Mouse (Mus musculus): ENCODE results near the gene Ddx6. TPM values are rescaled to one million over a fixed set of nuclear protein-coding genes. Genes with fewer than 3 reads are reported as not detected.

Gene Ddx6
- polyA plus RNA-seq, 1 experiment from 2014 or later = 28.1 TPM

GRCm38 (mm10) chr9:44678288-44678871 lies 73.7 kb downstream of the Ddx6 start:
- no peaks in the 10 kb centered on the region for H3K4me1 ChIP-seq (replicated peaks)
- H3K4me3 ChIP-seq (replicated peaks) = no peak overlapping the region
- WGBS = 88% methylated on average over 2 of the region's 2 CpGs
- H3K27me3 ChIP-seq = no peaks in the 10 kb centered on the region
- H3K9ac ChIP-seq (replicated peaks) = no peak overlapping the region
- H3K36me3 ChIP-seq = no peaks in the 10 kb centered on the region
- no peak for ATAC-seq
- no peak overlapping the region for H3K27ac ChIP-seq
- no peaks in the 10 kb centered on the region for H3K9me3 ChIP-seq
- H3K4me2 ChIP-seq (replicated peaks) = no peak overlapping the region

GRCm38 (mm10) chr9:44679565-44679964 lies 74.9 kb downstream of the Ddx6 start:
- no peak for ATAC-seq
- Histone ChIP-seq H3K27ac (no peak overlapping the region), H3K4me1 (replicated peaks) (no peaks in the 10 kb centered on the region), H3K4me2 (replicated peaks) (no peak overlapping the region), H3K36me3 (no peaks in the 10 kb centered on the region), H3K9ac (replicated peaks) (no peak overlapping the region), H3K9me3 (no peaks in the 10 kb centered on the region), H3K4me3 (replicated peaks) (no peak overlapping the region), H3K27me3 (no peaks in the 10 kb centered on the region)
- WGBS = 63% methylated on average over 5 of the region's 5 CpGs

GRCm38 (mm10) chr9:44683046-44683445 lies 78.4 kb downstream of the Ddx6 start:
- H3K4me2 ChIP-seq (replicated peaks) = no peak overlapping the region
- no peaks in the 10 kb centered on the region for H3K27me3 ChIP-seq
- peaks cover 12% of the 10 kb centered on the region for H3K36me3 ChIP-seq
- no peaks in the 10 kb centered on the region for H3K9me3 ChIP-seq
- H3K4me3 ChIP-seq (replicated peaks) = no peak overlapping the region
- peaks cover 27% of the 10 kb centered on the region for H3K4me1 ChIP-seq (replicated peaks)
- no peak for ATAC-seq
- no peak overlapping the region for H3K27ac ChIP-seq
- H3K9ac ChIP-seq (replicated peaks) = no peak overlapping the region
- 86% methylated on average over 8 of the region's 8 CpGs for WGBS

- WGBS = 36% methylated on average over 14 of the region's 14 CpGs
- Histone ChIP-seq H3K27ac (peak overlapping the region; percentile 85), H3K36me3 (peaks cover 33% of the 10 kb centered on the region), H3K9ac (replicated peaks) (0 out of 2 replicates have a peak overlapping the region, but pooled peaks have one; percentile 32), H3K9me3 (no peaks in the 10 kb centered on the region), H3K4me3 (replicated peaks) (no peak overlapping the region), H3K4me1 (replicated peaks) (peaks cover 28% of the 10 kb centered on the region), H3K4me2 (replicated peaks) (no peak overlapping the region), H3K27me3 (no peaks in the 10 kb centered on the region)
- ATAC-seq = peak; percentile 59
These were observed 80.9 kb downstream of the Ddx6 start for GRCm38 (mm10) chr9:44685346-44686330.

- no peaks in the 10 kb centered on the region for H3K27me3 ChIP-seq
- H3K36me3 ChIP-seq = peaks cover 43% of the 10 kb centered on the region
- peak overlapping the region; percentile 32; the same call in 1 of the 2 replicates for H3K9ac ChIP-seq (replicated peaks)
- peak overlapping the region; percentile 85 for H3K27ac ChIP-seq
- H3K4me3 ChIP-seq (replicated peaks) = no peak overlapping the region
- peak; percentile 82 for ATAC-seq
- WGBS = 16% methylated on average over 5 of the region's 5 CpGs
- peak overlapping the region; percentile 11 for H3K4me2 ChIP-seq (replicated peaks)
- H3K4me1 ChIP-seq (replicated peaks) = peaks cover 33% of the 10 kb centered on the region
- no peaks in the 10 kb centered on the region for H3K9me3 ChIP-seq
These were observed 81.9 kb downstream of the Ddx6 start for GRCm38 (mm10) chr9:44686638-44687037.

- H3K4me2 ChIP-seq (replicated peaks) = no peak overlapping the region
- WGBS = 67% methylated on average over 9 of the region's 9 CpGs
These were observed 83.3 kb downstream of the Ddx6 start for GRCm38 (mm10) chr9:44688013-44688412.

More at GRCm38 (mm10) chr9:44688013-44688412, 83.3 kb downstream of the Ddx6 start:
- Histone ChIP-seq H3K9ac (replicated peaks) (no peak overlapping the region), H3K36me3 (peaks cover 57% of the 10 kb centered on the region), H3K27ac (peak overlapping the region; percentile 85; the same call in 1 of the 2 replicates), H3K4me1 (replicated peaks) (peaks cover 33% of the 10 kb centered on the region), H3K9me3 (no peaks in the 10 kb centered on the region), H3K27me3 (no peaks in the 10 kb centered on the region), H3K4me3 (replicated peaks) (no peak overlapping the region)
- ATAC-seq = no peak

Other genes with a start within 250 kb of the Ddx6 start
- 41.2 and 41.6 TPM in 2 replicates for gene Vps11, start 243.2 kb upstream of the Ddx6 start, polyA plus RNA-seq (2015; fragmentation: Nextera tagmentation; extraction: Ambion mirVana)
- gene Hyou1, start 225.4 kb upstream of the Ddx6 start, polyA plus RNA-seq (2015; fragmentation: Nextera tagmentation; extraction: Ambion mirVana) = 28.1 and 28.4 TPM in 2 replicates
- 34.7 and 35.9 TPM in 2 replicates for gene Slc37a4, start 208.0 kb upstream of the Ddx6 start, polyA plus RNA-seq (2015; fragmentation: Nextera tagmentation; extraction: Ambion mirVana)
- gene Rps25, start 197.8 kb upstream of the Ddx6 start, polyA plus RNA-seq (2015; fragmentation: Nextera tagmentation; extraction: Ambion mirVana) = 1,334 and 1,353 TPM in 2 replicates
- gene Trappc4, start 197.3 kb upstream of the Ddx6 start, polyA plus RNA-seq (2015; fragmentation: Nextera tagmentation; extraction: Ambion mirVana) = 357 and 364 TPM in 2 replicates
- gene Ccdc84, start 186.3 kb upstream of the Ddx6 start, polyA plus RNA-seq (2015; fragmentation: Nextera tagmentation; extraction: Ambion mirVana) = 36.7 and 40.7 TPM in 2 replicates
- gene Foxr1, start 163.8 kb upstream of the Ddx6 start, polyA plus RNA-seq (2015; fragmentation: Nextera tagmentation; extraction: Ambion mirVana) = not detected in 2 replicates
- gene Upk2, start 149.9 kb upstream of the Ddx6 start, polyA plus RNA-seq (2015; fragmentation: Nextera tagmentation; extraction: Ambion mirVana) = not detected in 2 replicates
- gene Bcl9l, start 122.1 kb upstream of the Ddx6 start, polyA plus RNA-seq (2015; fragmentation: Nextera tagmentation; extraction: Ambion mirVana) = 8.0 and 9.2 TPM in 2 replicates
- gene Cxcr5, start 43.0 kb upstream of the Ddx6 start, polyA plus RNA-seq (2015; fragmentation: Nextera tagmentation; extraction: Ambion mirVana) = not detected in 2 replicates
- gene Treh, start 68.3 kb downstream of the Ddx6 start, polyA plus RNA-seq (2015; fragmentation: Nextera tagmentation; extraction: Ambion mirVana) = not detected in 2 replicates
- gene Phldb1, start 130.3 kb downstream of the Ddx6 start, polyA plus RNA-seq (2015; fragmentation: Nextera tagmentation; extraction: Ambion mirVana) = 47.9 and 55.5 TPM in 2 replicates
- 142 and 145 TPM in 2 replicates for gene Arcn1, start 163.0 kb downstream of the Ddx6 start, polyA plus RNA-seq (2015; fragmentation: Nextera tagmentation; extraction: Ambion mirVana)
- 171 and 183 TPM in 2 replicates for gene Ift46, start 163.0 kb downstream of the Ddx6 start, polyA plus RNA-seq (2015; fragmentation: Nextera tagmentation; extraction: Ambion mirVana)
- 8.7 and 9.2 TPM in 2 replicates for gene Tmem25, start 194.4 kb downstream of the Ddx6 start, polyA plus RNA-seq (2015; fragmentation: Nextera tagmentation; extraction: Ambion mirVana)
- gene Ttc36, start 198.2 kb downstream of the Ddx6 start, polyA plus RNA-seq (2015; fragmentation: Nextera tagmentation; extraction: Ambion mirVana) = not detected in 2 replicates